Mouse (Mus musculus) macrophage (primary cell): ENCODE results near the gene Syngap1. TPM values are rescaled to one million over a fixed set of nuclear protein-coding genes. Genes with fewer than 3 reads are reported as not detected.

Experiments used
- H3K27ac ChIP-seq: fragments of 350-480 bp; formaldehyde crosslinking; 2 replicates; pipeline ENCODE4 v1.9.0; 2021
- H3K36me3 ChIP-seq: fragments of 350-480 bp; formaldehyde crosslinking; 2 replicates; pipeline ENCODE4 v1.9.0; 2021; ENCODE audit errors: inconsistent target
- H3K4me3 ChIP-seq: fragments of 350-480 bp; formaldehyde crosslinking; 2 replicates; pipeline ENCODE4 v1.9.0; 2021; ENCODE audit errors: inconsistent target
- H3K79me2 ChIP-seq: fragments of 350-480 bp; formaldehyde crosslinking; 2 replicates; pipeline ENCODE4 v1.9.0; 2021; ENCODE audit errors: inconsistent target
- WGBS: methylation state at CpG from one replicate; pipeline ENCODE4 v1.1.7; 2026; ENCODE audit warnings: inconsistent platforms; ENCODE audit not compliant: missing documents; 5-methylcytosine and 5-hydroxymethylcytosine counted together
- polyA plus RNA-seq: library from polyadenylated mRNA; stranded (reverse); fragments of 250-400 nt; gene quantifications from 3 replicates; pipeline ENCODE4 v1.2.4, GENCODE M21; 2018; ENCODE audit warnings: inconsistent platforms

The Syngap1 gene
- polyA plus RNA-seq, 1 experiment from 2014 or later, result 0.85 TPM

DNA sequence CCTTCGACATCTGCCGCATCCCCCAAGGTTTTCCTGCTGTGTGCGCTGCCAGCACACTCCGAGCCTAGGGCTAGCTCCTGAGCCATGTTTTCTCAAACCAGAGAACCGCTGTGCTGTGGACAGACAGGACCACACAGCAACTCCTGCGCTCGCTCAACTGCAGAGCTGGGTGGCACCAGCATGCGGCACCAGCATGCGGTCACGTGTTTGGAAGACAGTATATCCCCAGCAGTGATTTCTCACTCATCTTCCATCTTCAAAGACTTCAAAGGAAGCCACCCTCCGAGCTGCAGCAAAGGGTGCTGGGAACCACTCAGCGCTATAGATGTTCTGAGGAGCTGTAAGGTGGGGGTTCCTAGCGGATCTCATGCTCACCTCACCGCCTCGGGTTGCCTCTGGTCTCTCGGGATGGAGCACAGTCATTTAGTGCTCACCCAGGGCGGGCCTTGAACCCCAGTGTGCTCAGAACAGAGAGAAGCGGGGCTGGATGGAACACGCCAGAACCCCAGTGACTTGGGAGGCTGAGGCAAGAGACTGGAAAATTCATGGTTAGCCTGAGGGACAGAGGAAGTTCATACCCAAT lies 63.9 kb downstream of the Syngap1 start:
- no peaks in the 10 kb centered on the region for H3K79me2 ChIP-seq
- WGBS, result 93% methylated on average over 19 of the region's 19 CpGs

GRCm38 (mm10) chr17:27005644-27006043 lies 64.6 kb downstream of the Syngap1 start:
- H3K4me3 ChIP-seq, result no peak overlapping the region
- no peaks in the 10 kb centered on the region for H3K36me3 ChIP-seq
- H3K79me2 ChIP-seq, result no peaks in the 10 kb centered on the region
- WGBS, result 17% methylated on average over 11 of the region's 11 CpGs
- peak overlapping the region; percentile 49 for H3K27ac ChIP-seq

More for the DNA sequence above, 63.9 kb downstream of the Syngap1 start:
- H3K4me3 ChIP-seq, result no peak overlapping the region
- peak overlapping the region; percentile 49 for H3K27ac ChIP-seq
- no peaks in the 10 kb centered on the region for H3K36me3 ChIP-seq

GRCm38 (mm10) chr17:27008277-27008676 lies 67.2 kb downstream of the Syngap1 start:
- Histone ChIP-seq H3K79me2 (no peaks in the 10 kb centered on the region), H3K27ac (no peak overlapping the region), H3K4me3 (no peak overlapping the region), H3K36me3 (no peaks in the 10 kb centered on the region)
- 12% methylated on average over 2 of the region's 2 CpGs for WGBS

- no peak overlapping the region for H3K4me3 ChIP-seq
- WGBS, result 92% methylated on average over 9 of the region's 10 CpGs
- H3K79me2 ChIP-seq, result no peaks in the 10 kb centered on the region
- H3K27ac ChIP-seq, result no peak overlapping the region
- no peaks in the 10 kb centered on the region for H3K36me3 ChIP-seq
Observed at GRCm38 (mm10) chr17:27011167-27011566, 70.1 kb downstream of the Syngap1 start.

GRCm38 (mm10) chr17:27011998-27012672 lies 71.1 kb downstream of the Syngap1 start:
- H3K4me3 ChIP-seq, result no peak overlapping the region
- H3K79me2 ChIP-seq, result no peaks in the 10 kb centered on the region
- H3K27ac ChIP-seq, result no peak overlapping the region
- WGBS, result 19% methylated on average over 14 of the region's 14 CpGs
- H3K36me3 ChIP-seq, result no peaks in the 10 kb centered on the region

DNA sequence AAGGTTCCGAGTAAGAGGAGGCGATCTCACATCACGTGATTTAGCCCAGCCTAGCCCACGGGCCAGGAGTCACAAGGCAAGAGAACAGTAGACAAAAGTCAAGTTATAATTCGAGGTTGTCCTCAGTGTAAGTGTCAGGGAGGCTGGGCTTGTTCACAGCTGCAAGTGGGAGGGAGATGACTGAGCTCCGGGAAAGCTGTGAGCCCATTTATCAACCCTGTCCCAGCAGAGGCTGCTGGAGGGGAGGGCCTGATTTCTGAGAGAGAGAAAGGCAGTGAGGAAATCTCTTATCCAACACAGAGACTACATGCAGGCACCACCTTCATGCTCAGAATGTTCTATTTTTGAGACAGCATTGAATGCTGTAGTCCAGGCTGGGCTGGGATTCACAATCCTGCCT lies 71.9 kb downstream of the Syngap1 start:
- H3K27ac ChIP-seq, result no peak overlapping the region

DNA sequence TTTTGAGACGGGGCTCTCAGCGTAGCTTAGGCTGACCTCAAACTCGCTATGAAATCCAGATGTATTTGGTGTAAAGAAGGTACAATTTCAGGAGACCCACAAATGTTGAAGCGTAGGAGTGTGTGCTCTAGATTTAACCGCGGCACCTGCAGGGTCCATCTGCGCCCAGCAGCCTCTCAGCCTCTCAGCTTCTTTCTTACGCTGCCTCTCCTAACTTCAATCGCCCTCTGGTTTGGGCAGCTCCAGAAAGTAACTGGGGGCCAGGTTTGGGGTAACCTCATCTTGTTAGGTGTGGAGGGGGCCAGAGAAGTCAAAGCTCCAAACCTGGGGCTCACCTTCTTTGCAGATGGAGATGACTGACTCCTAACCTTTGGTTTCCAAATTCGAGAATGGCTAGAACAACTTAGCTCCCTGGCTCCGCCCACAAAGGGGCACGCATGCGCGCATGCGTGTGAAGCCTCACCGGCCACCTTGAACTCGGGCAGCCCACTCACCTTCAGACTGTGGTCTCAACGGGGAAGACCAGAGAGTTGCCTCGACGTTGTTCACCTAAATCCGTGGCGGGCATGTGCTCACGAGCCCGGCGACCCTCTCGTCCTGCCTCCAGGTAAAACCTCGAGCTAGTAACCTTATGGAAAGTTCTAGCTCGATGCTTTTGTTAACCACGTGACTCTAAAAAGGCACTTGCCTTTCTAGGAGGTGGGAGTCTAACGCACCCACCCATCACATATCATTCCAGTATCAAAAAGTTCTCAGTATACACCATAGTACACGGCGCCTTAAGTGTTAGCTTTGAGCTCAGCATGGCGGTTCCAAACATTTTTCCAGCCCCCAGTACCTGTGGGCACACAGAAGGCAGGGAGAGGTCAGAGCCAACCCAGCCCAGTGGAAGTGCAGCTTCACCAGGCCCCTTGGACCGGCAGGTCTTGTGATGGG lies 76.8 kb downstream of the Syngap1 start:
- peaks cover 27% of the 10 kb centered on the region for H3K36me3 ChIP-seq
- H3K27ac ChIP-seq, result peak overlapping the region; percentile 32
- 10% methylated on average over 33 of the region's 34 CpGs for WGBS

More for the DNA sequence above, 71.9 kb downstream of the Syngap1 start:
- no peaks in the 10 kb centered on the region for H3K36me3 ChIP-seq
- 37% methylated on average over 6 of the region's 6 CpGs for WGBS
- H3K79me2 ChIP-seq, result no peaks in the 10 kb centered on the region
- H3K4me3 ChIP-seq, result no peak overlapping the region

GRCm38 (mm10) chr17:27018555-27019196 lies 77.6 kb downstream of the Syngap1 start:
- H3K36me3 ChIP-seq, result peaks cover 32% of the 10 kb centered on the region
- H3K4me3 ChIP-seq, result peak overlapping the region; percentile 50; the same call in 1 of the 2 replicates
- H3K27ac ChIP-seq, result peak overlapping the region; percentile 32; the same call in 1 of the 2 replicates
- WGBS, result 53% methylated on average over 10 of the region's 12 CpGs
- peaks cover 4% of the 10 kb centered on the region for H3K79me2 ChIP-seq

More for the DNA sequence above, 76.8 kb downstream of the Syngap1 start:
- Histone ChIP-seq H3K79me2 (no peaks in the 10 kb centered on the region; the same call in 1 of the 2 replicates), H3K4me3 (peak overlapping the region; percentile 50)

DNA sequence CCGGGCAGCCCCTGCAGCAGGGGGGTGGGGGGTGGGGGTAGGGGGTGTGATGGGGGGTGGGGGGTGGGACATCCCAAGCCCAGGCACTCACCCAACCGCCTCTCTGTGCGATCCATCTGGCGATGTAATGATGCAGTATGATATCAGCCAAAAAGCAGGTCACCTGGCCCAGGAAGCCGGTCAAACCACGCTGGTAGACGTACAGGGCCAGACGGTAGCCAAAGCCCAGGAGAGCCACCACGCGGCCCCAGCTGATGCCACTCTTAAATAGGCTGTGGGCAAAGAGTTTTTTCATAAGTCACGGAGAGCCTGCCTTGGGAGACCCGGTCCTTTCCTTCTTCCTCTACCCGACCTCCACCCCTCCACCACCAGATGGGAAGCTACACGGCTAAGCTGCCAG lies 80.0 kb downstream of the Syngap1 start:
- Histone ChIP-seq H3K27ac (no peak overlapping the region), H3K36me3 (peaks cover 47% of the 10 kb centered on the region), H3K4me3 (no peak overlapping the region), H3K79me2 (peaks cover 25% of the 10 kb centered on the region)
- WGBS, result 90% methylated on average over 12 of the region's 14 CpGs

DNA sequence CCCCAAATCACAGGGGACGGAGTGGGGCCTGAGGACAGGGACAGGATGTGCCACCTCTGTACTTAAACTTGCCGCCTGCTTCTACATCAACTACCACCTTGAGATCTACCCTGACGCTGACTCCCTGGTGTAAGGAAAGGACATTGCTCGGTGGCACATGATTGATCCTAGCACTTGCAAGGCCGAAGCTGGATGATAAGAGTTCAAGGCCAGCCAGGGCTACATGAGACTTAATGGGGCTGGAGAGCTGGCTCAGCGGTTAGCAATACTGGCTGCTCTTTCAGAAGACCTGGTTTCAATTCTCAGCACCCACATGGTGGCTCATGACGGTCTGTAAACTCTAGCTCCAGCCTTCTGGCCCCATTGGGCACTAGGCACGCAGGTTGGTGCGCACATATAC lies 80.7 kb downstream of the Syngap1 start:
- peaks cover 47% of the 10 kb centered on the region for H3K36me3 ChIP-seq
- no peak overlapping the region for H3K4me3 ChIP-seq
- peaks cover 31% of the 10 kb centered on the region for H3K79me2 ChIP-seq
- no peak overlapping the region for H3K27ac ChIP-seq
- 94% methylated on average over 9 of the region's 9 CpGs for WGBS

Other genes with a start within 250 kb of the Syngap1 start
- gene Crebrf, start 225.6 kb upstream of the Syngap1 start, polyA plus RNA-seq, result 4.2 to 20.5 TPM (median 12.8 TPM) in 3 replicates
- 14.5 to 27.0 TPM (median 16.7 TPM) in 3 replicates for gene Bnip1, start 160.2 kb upstream of the Syngap1 start, polyA plus RNA-seq
- gene Nkx2-5, start 96.2 kb upstream of the Syngap1 start, polyA plus RNA-seq, result not detected in 3 replicates
- gene Kifc5b, start 24.2 kb upstream of the Syngap1 start, polyA plus RNA-seq, result 0.69 to 1.8 TPM (median 0.74 TPM) in 3 replicates
- gene Phf1, start 8.2 kb upstream of the Syngap1 start, polyA plus RNA-seq, result 5.3 to 13.1 TPM (median 7.6 TPM) in 3 replicates
- gene Cuta, start 1.7 kb upstream of the Syngap1 start, polyA plus RNA-seq, result 40.7 to 118 TPM (median 91.4 TPM) in 3 replicates
- 9.0 to 9.9 TPM (median 9.3 TPM) in 3 replicates for gene Zbtb9, start 31.9 kb downstream of the Syngap1 start, polyA plus RNA-seq
- 89.6 to 180 TPM (median 127 TPM) in 3 replicates for gene Bak1, start 87.8 kb downstream of the Syngap1 start, polyA plus RNA-seq
- 2.1 to 11.2 TPM (median 2.1 TPM) in 3 replicates for gene Itpr3, start 116.1 kb downstream of the Syngap1 start, polyA plus RNA-seq
- gene Uqcc2, start 192.7 kb downstream of the Syngap1 start, polyA plus RNA-seq, result 27.2 to 144 TPM (median 80.5 TPM) in 3 replicates
- not detected in 3 replicates for gene Ip6k3, start 226.5 kb downstream of the Syngap1 start, polyA plus RNA-seq